Mouse (Mus musculus) midbrain, embryonic 14.5 days (tissue): Measurements from ENCODE around the gene Mms19. TPM values are rescaled to one million over a fixed set of nuclear protein-coding genes. Genes with fewer than 3 reads are reported as not detected.

Experiments used
- ATAC-seq: fragments of 200-750 bp; cut with Nextera tagmentation; 2 replicates; pipeline ENCODE4 v1.8.0; 2017; ENCODE audit warnings: moderate number of reproducible peaks, moderate library complexity; ENCODE audit not compliant: low FRiP score, low TSS enrichment
- DNase-seq: peaks from one replicate; pipeline ENCODE4 v3.0.0-alpha.2; 2015
- H3K27ac ChIP-seq: fragments of 300-500 bp; sonication (generic); replicated peaks from 2 replicates; pipeline ENCODE4 v1.5.1; 2014; ENCODE audit warnings: mild to moderate bottlenecking, low read depth, low read length, moderate library complexity
- H3K27me3 ChIP-seq: fragments of 300-500 bp; sonication (generic); 2 replicates; pipeline ENCODE4 v1.6.1; 2014; ENCODE audit warnings: low read length, control low read depth, mixed read lengths; ENCODE audit not compliant: control insufficient read depth, insufficient read depth
- H3K36me3 ChIP-seq: fragments of 300-500 bp; sonication (generic); 2 replicates; pipeline ENCODE4 v1.6.1; 2014; ENCODE audit warnings: low read length, control low read depth; ENCODE audit not compliant: control insufficient read depth, insufficient read depth
- H3K4me1 ChIP-seq: fragments of 300-500 bp; sonication (generic); 2 replicates; pipeline ENCODE4 v1.6.1; 2014; ENCODE audit warnings: mild to moderate bottlenecking, antibody characterized with exemption, low read length, control low read depth; ENCODE audit not compliant: control insufficient read depth, insufficient read depth
- H3K4me2 ChIP-seq: fragments of 300-500 bp; sonication (generic); 2 replicates; pipeline ENCODE4 v1.6.1; 2014; ENCODE audit warnings: mild to moderate bottlenecking, low read length, moderate library complexity
- H3K4me3 ChIP-seq: fragments of 300-500 bp; sonication (generic); replicated peaks from 2 replicates; pipeline ENCODE4 v1.5.1; 2014; ENCODE audit warnings: low read depth, low read length
- H3K9ac ChIP-seq: fragments of 300-500 bp; sonication (generic); replicated peaks from 2 replicates; pipeline ENCODE4 v1.6.1; 2014; ENCODE audit warnings: mild to moderate bottlenecking, low read length, moderate library complexity
- H3K9me3 ChIP-seq: fragments of 300-500 bp; sonication (generic); 2 replicates; pipeline ENCODE4 v1.6.1; 2016; ENCODE audit warnings: low read length, control low read depth, mixed read lengths; ENCODE audit not compliant: control insufficient read depth
- WGBS: fragments of 180-500 bp; shearing (Covaris S2); extraction: QIAGEN DNeasy Blood & Tissue Kit; methylation state at CpG from one replicate; pipeline ENCODE4 v1.1.7; 2014; 5-methylcytosine and 5-hydroxymethylcytosine counted together
- polyA plus RNA-seq: library from polyadenylated mRNA; unstranded; fragments of >200 nt; fragmentation: Nextera tagmentation; extraction: Ambion mirVana; gene quantifications from 2 replicates; pipeline ENCODE4 v1.2.1, GENCODE M21; 2014

Mms19 gene
- polyA plus RNA-seq, 1 experiment from 2014 or later: 30.4 TPM

- H3K4me2 ChIP-seq: no peak overlapping the region
- 91% methylated on average over 12 of the region's 12 CpGs for WGBS
- no peaks in the 10 kb centered on the region for H3K9me3 ChIP-seq
- H3K9ac ChIP-seq: no peak overlapping the region
- no peaks in the 10 kb centered on the region for H3K27me3 ChIP-seq
- ATAC-seq: no peak
- DNase-seq: no peak
- no peaks in the 10 kb centered on the region for H3K4me1 ChIP-seq
- H3K36me3 ChIP-seq: no peaks in the 10 kb centered on the region
- H3K4me3 ChIP-seq: no peak overlapping the region
- H3K27ac ChIP-seq: no peak overlapping the region
These were observed 20.5 kb upstream of the Mms19 start for GRCm38 (mm10) chr19:42001253-42001980.

GRCm38 (mm10) chr19:42000446-42000958 lies 19.5 kb upstream of the Mms19 start:
- 80% methylated on average over 4 of the region's 4 CpGs for WGBS
- Histone ChIP-seq H3K4me2 (no peak overlapping the region), H3K27ac (no peak overlapping the region), H3K4me1 (no peaks in the 10 kb centered on the region), H3K4me3 (no peak overlapping the region), H3K9me3 (no peaks in the 10 kb centered on the region), H3K9ac (no peak overlapping the region), H3K27me3 (no peaks in the 10 kb centered on the region), H3K36me3 (no peaks in the 10 kb centered on the region)
- DNase-seq (no peak), ATAC-seq (no peak)

- no peaks in the 10 kb centered on the region for H3K4me1 ChIP-seq
- no peaks in the 10 kb centered on the region for H3K27me3 ChIP-seq
- no peak overlapping the region for H3K9ac ChIP-seq
- H3K4me2 ChIP-seq: no peak overlapping the region
- H3K27ac ChIP-seq: no peak overlapping the region
- ATAC-seq (no peak), DNase-seq (no peak)
- H3K4me3 ChIP-seq: no peak overlapping the region
- H3K36me3 ChIP-seq: no peaks in the 10 kb centered on the region
- WGBS: 90% methylated on average over 4 of the region's 4 CpGs
- no peaks in the 10 kb centered on the region for H3K9me3 ChIP-seq
These were observed 18.8 kb upstream of the Mms19 start for GRCm38 (mm10) chr19:41999688-42000283.

- Histone ChIP-seq H3K4me2 (no peak overlapping the region), H3K9ac (no peak overlapping the region), H3K27ac (no peak overlapping the region), H3K36me3 (no peaks in the 10 kb centered on the region), H3K4me3 (no peak overlapping the region), H3K9me3 (no peaks in the 10 kb centered on the region), H3K27me3 (no peaks in the 10 kb centered on the region), H3K4me1 (no peaks in the 10 kb centered on the region)
- WGBS: 92% methylated on average over 9 of the region's 9 CpGs
- DNase-seq (no peak), ATAC-seq (no peak)
These were observed 18.0 kb upstream of the Mms19 start for GRCm38 (mm10) chr19:41998770-41999548.

GRCm38 (mm10) chr19:41997090-41997489 lies 16.1 kb upstream of the Mms19 start:
- no peaks in the 10 kb centered on the region for H3K27me3 ChIP-seq
- H3K36me3 ChIP-seq: no peaks in the 10 kb centered on the region
- ATAC-seq: no peak
- no peaks in the 10 kb centered on the region for H3K9me3 ChIP-seq
- DNase-seq: no peak
- no peaks in the 10 kb centered on the region for H3K4me1 ChIP-seq
- H3K27ac ChIP-seq: no peak overlapping the region
- no peak overlapping the region for H3K4me3 ChIP-seq
- WGBS: 89% methylated on average over 10 of the region's 10 CpGs
- no peak overlapping the region for H3K4me2 ChIP-seq
- no peak overlapping the region for H3K9ac ChIP-seq

- DNase-seq: no peak
- Histone ChIP-seq H3K9me3 (no peaks in the 10 kb centered on the region), H3K4me2 (no peak overlapping the region), H3K27ac (no peak overlapping the region), H3K36me3 (no peaks in the 10 kb centered on the region), H3K9ac (no peak overlapping the region), H3K27me3 (no peaks in the 10 kb centered on the region), H3K4me3 (no peak overlapping the region), H3K4me1 (no peaks in the 10 kb centered on the region)
- WGBS: 37% methylated on average over 1 of the region's 1 CpGs
- ATAC-seq: no peak
These were observed 14.5 kb upstream of the Mms19 start for GRCm38 (mm10) chr19:41995483-41995882.

GRCm38 (mm10) chr19:41994023-41994422 lies 13.1 kb upstream of the Mms19 start:
- Histone ChIP-seq H3K27me3 (no peaks in the 10 kb centered on the region), H3K4me3 (no peak overlapping the region), H3K4me1 (no peaks in the 10 kb centered on the region), H3K9me3 (no peaks in the 10 kb centered on the region), H3K9ac (no peak overlapping the region), H3K27ac (no peak overlapping the region), H3K36me3 (no peaks in the 10 kb centered on the region), H3K4me2 (no peak overlapping the region)
- 93% methylated on average over 7 of the region's 7 CpGs for WGBS
- no peak for ATAC-seq
- DNase-seq: no peak

- ATAC-seq (no peak), DNase-seq (no peak)
- no peaks in the 10 kb centered on the region for H3K27me3 ChIP-seq
- H3K27ac ChIP-seq: no peak overlapping the region
- H3K4me1 ChIP-seq: no peaks in the 10 kb centered on the region
- H3K9ac ChIP-seq: no peak overlapping the region
- H3K4me3 ChIP-seq: no peak overlapping the region
- H3K36me3 ChIP-seq: no peaks in the 10 kb centered on the region
- H3K9me3 ChIP-seq: no peaks in the 10 kb centered on the region
- no peak overlapping the region for H3K4me2 ChIP-seq
- 89% methylated on average over 6 of the region's 6 CpGs for WGBS
These were observed 12.5 kb upstream of the Mms19 start for GRCm38 (mm10) chr19:41993484-41993883.
